Mouse (Mus musculus) kidney, embryonic 15.5 days (tissue): Measurements from ENCODE around the gene Mlf1. TPM values are rescaled to one million over a fixed set of nuclear protein-coding genes. Genes with fewer than 3 reads are reported as not detected.

Source experiments
- ATAC-seq: fragments of 200-750 bp; cut with Nextera tagmentation; replicated peaks from 2 replicates; pipeline ENCODE4 v1.8.0; 2017; ENCODE audit warnings: moderate TSS enrichment; ENCODE audit not compliant: low FRiP score
- H3K27ac ChIP-seq: fragments of 300-500 bp; sonication (generic); 2 replicates; pipeline ENCODE4 v1.5.1; 2015; ENCODE audit warnings: mild to moderate bottlenecking, inconsistent platforms
- H3K27me3 ChIP-seq: fragments of 300-500 bp; sonication (generic); 2 replicates; pipeline ENCODE4 v1.6.1; 2015; ENCODE audit warnings: inconsistent platforms
- H3K36me3 ChIP-seq: fragments of 300-500 bp; sonication (generic); 2 replicates; pipeline ENCODE4 v1.6.1; 2015; ENCODE audit warnings: inconsistent platforms
- H3K4me1 ChIP-seq: fragments of 300-500 bp; sonication (generic); 2 replicates; pipeline ENCODE4 v1.6.1; 2015; ENCODE audit warnings: inconsistent platforms
- H3K4me2 ChIP-seq: fragments of 300-500 bp; sonication (generic); 2 replicates; pipeline ENCODE4 v1.6.1; 2015; ENCODE audit warnings: moderate library complexity, mild to moderate bottlenecking, inconsistent platforms
- H3K4me3 ChIP-seq: fragments of 300-500 bp; sonication (generic); replicated peaks from 2 replicates; pipeline ENCODE4 v1.5.1; 2015; ENCODE audit warnings: mild to moderate bottlenecking, inconsistent platforms
- H3K9ac ChIP-seq: fragments of 300-500 bp; sonication (generic); 2 replicates; pipeline ENCODE4 v1.6.1; 2015; ENCODE audit warnings: mild to moderate bottlenecking, inconsistent platforms
- H3K9me3 ChIP-seq: fragments of 300-500 bp; sonication (generic); replicated peaks from 2 replicates; pipeline ENCODE4 v1.6.1; 2016; ENCODE audit warnings: inconsistent platforms
- WGBS: fragments of 180-500 bp; shearing (Covaris S2); methylation state at CpG from one replicate; pipeline ENCODE4 v1.1.7; 2015; ENCODE audit warnings: mixed read lengths; 5-methylcytosine and 5-hydroxymethylcytosine counted together
- polyA plus RNA-seq: library from polyadenylated mRNA; unstranded; fragments of >200 nt; fragmentation: Nextera tagmentation; extraction: Ambion mirVana; gene quantifications from 2 replicates; pipeline ENCODE4 v1.2.1, GENCODE M21; 2015

The Mlf1 gene
- polyA plus RNA-seq, 1 experiment from 2014 or later: 11.2 TPM

GRCm38 (mm10) chr3:67367481-67367880 is 6.4 kb upstream of the Mlf1 start:
- H3K27me3 ChIP-seq: peaks cover 13% of the 10 kb centered on the region
- no peak for ATAC-seq
- no peaks in the 10 kb centered on the region for H3K36me3 ChIP-seq
- no peak overlapping the region for H3K9ac ChIP-seq
- no peak overlapping the region for H3K27ac ChIP-seq
- no peaks in the 10 kb centered on the region for H3K9me3 ChIP-seq
- no peak overlapping the region for H3K4me3 ChIP-seq
- WGBS: 61% methylated on average over 6 of the region's 6 CpGs
- H3K4me2 ChIP-seq: no peak overlapping the region
- no peaks in the 10 kb centered on the region for H3K4me1 ChIP-seq

- Histone ChIP-seq H3K4me2 (no peak overlapping the region), H3K36me3 (no peaks in the 10 kb centered on the region), H3K27ac (no peak overlapping the region), H3K4me3 (no peak overlapping the region), H3K9ac (no peak overlapping the region), H3K27me3 (peaks cover 24% of the 10 kb centered on the region), H3K4me1 (peaks cover 7% of the 10 kb centered on the region), H3K9me3 (no peaks in the 10 kb centered on the region)
- no peak for ATAC-seq
- 83% methylated on average over 5 of the region's 5 CpGs for WGBS
These were observed 4.4 kb upstream of the Mlf1 start for GRCm38 (mm10) chr3:67369407-67370079.

GRCm38 (mm10) chr3:67372194-67372593 is 1.7 kb upstream of the Mlf1 start:
- no peak overlapping the region for H3K4me2 ChIP-seq
- H3K9me3 ChIP-seq: no peaks in the 10 kb centered on the region
- no peak overlapping the region for H3K27ac ChIP-seq
- ATAC-seq: no peak
- no peak overlapping the region for H3K9ac ChIP-seq
- no peak overlapping the region for H3K4me3 ChIP-seq
- WGBS: 71% methylated on average over 4 of the region's 4 CpGs
- peaks cover 26% of the 10 kb centered on the region for H3K27me3 ChIP-seq
- H3K36me3 ChIP-seq: no peaks in the 10 kb centered on the region
- peaks cover 10% of the 10 kb centered on the region for H3K4me1 ChIP-seq

- Histone ChIP-seq H3K9me3 (no peaks in the 10 kb centered on the region), H3K4me1 (peaks cover 10% of the 10 kb centered on the region), H3K4me2 (no peak overlapping the region), H3K27me3 (peaks cover 26% of the 10 kb centered on the region), H3K9ac (no peak overlapping the region), H3K27ac (no peak overlapping the region), H3K4me3 (no peak overlapping the region), H3K36me3 (no peaks in the 10 kb centered on the region)
- no peak for ATAC-seq
- 57% methylated on average over 5 of the region's 5 CpGs for WGBS
These were observed 1.1 kb upstream of the Mlf1 start for GRCm38 (mm10) chr3:67372781-67373180.

GRCm38 (mm10) chr3:67374360-67374778 is 472 bp downstream of the Mlf1 start:
- ATAC-seq: peak; percentile 60
- 30% methylated on average over 7 of the region's 7 CpGs for WGBS
- Histone ChIP-seq H3K4me2 (peak overlapping the region; percentile 91), H3K4me1 (peaks cover 10% of the 10 kb centered on the region), H3K36me3 (no peaks in the 10 kb centered on the region), H3K9me3 (no peaks in the 10 kb centered on the region), H3K9ac (0 out of 2 replicates have a peak overlapping the region, but pooled peaks have one; percentile 43), H3K27ac (no peak overlapping the region), H3K4me3 (peak overlapping the region; percentile 56), H3K27me3 (peaks cover 26% of the 10 kb centered on the region)

GRCm38 (mm10) chr3:67375063-67375462 is 1.2 kb downstream of the Mlf1 start, which contains the start of gene Gm17402:
Gene Gm17402, minus strand, starts transcription at chr3:67375163.
- H3K4me1 ChIP-seq: peaks cover 10% of the 10 kb centered on the region
- peak within 1 kb of the TSS; percentile 91 for H3K4me2 ChIP-seq
- H3K9ac ChIP-seq: 0 out of 2 replicates have a peak within 1 kb of the TSS, but pooled peaks have one; percentile 43
- WGBS: 25% methylated on average over 3 of the region's 3 CpGs
- H3K27ac ChIP-seq: no peak within 1 kb of the TSS
- no peaks in the 10 kb centered on the region for H3K9me3 ChIP-seq
- peak within 1 kb of the TSS; percentile 56 for H3K4me3 ChIP-seq
- peaks cover 26% of the 10 kb centered on the region for H3K27me3 ChIP-seq
- ATAC-seq: no peak
- no peaks in the 10 kb centered on the region for H3K36me3 ChIP-seq

- H3K27ac ChIP-seq: no peak overlapping the region
- no peaks in the 10 kb centered on the region for H3K9me3 ChIP-seq
- H3K4me2 ChIP-seq: no peak overlapping the region
- H3K27me3 ChIP-seq: peaks cover 6% of the 10 kb centered on the region; the same call in 1 of the 2 replicates
- H3K4me3 ChIP-seq: no peak overlapping the region
- no peak overlapping the region for H3K9ac ChIP-seq
- peaks cover 10% of the 10 kb centered on the region for H3K4me1 ChIP-seq
- ATAC-seq: no peak
- H3K36me3 ChIP-seq: no peaks in the 10 kb centered on the region
These were observed 4.3 kb downstream of the Mlf1 start for GRCm38 (mm10) chr3:67378215-67378614.

- Histone ChIP-seq H3K4me3 (peak overlapping the region; percentile 99), H3K27ac (no peak overlapping the region), H3K27me3 (no peaks in the 10 kb centered on the region), H3K4me2 (peak overlapping the region; percentile 71), H3K9me3 (peaks cover 11% of the 10 kb centered on the region; the same call in 1 of the 2 replicates), H3K9ac (no peak overlapping the region), H3K4me1 (peaks cover 7% of the 10 kb centered on the region), H3K36me3 (peaks cover 25% of the 10 kb centered on the region)
- WGBS: 35% methylated on average over 8 of the region's 8 CpGs
- no peak; the same call in 1 of the 2 replicates for ATAC-seq
These were observed 55.6 kb downstream of the Mlf1 start for GRCm38 (mm10) chr3:67429338-67429998.

GRCm38 (mm10) chr3:67429999-67430380 is 56.1 kb downstream of the Mlf1 start, which contains the start of gene Gfm1:
Gene Gfm1, plus strand, starts transcription at chr3:67430096.
- Histone ChIP-seq H3K4me2 (peak within 1 kb of the TSS; percentile 71), H3K4me3 (peak within 1 kb of the TSS; percentile 99), H3K9ac (peak within 1 kb of the TSS; percentile 86), H3K36me3 (peaks cover 29% of the 10 kb centered on the region), H3K9me3 (peaks cover 11% of the 10 kb centered on the region; the same call in 1 of the 2 replicates), H3K27me3 (no peaks in the 10 kb centered on the region), H3K27ac (no peak within 1 kb of the TSS), H3K4me1 (peaks cover 7% of the 10 kb centered on the region)
- peak; percentile 96 for ATAC-seq
- WGBS: under 1% methylated on average over 24 of the region's 24 CpGs

- Histone ChIP-seq H3K4me1 (peaks cover 7% of the 10 kb centered on the region), H3K27me3 (no peaks in the 10 kb centered on the region), H3K9me3 (no peaks in the 10 kb centered on the region), H3K36me3 (peaks cover 67% of the 10 kb centered on the region), H3K9ac (no peak overlapping the region), H3K27ac (no peak overlapping the region), H3K4me3 (no peak overlapping the region), H3K4me2 (no peak overlapping the region)
- no peak for ATAC-seq
- 93% methylated on average over 6 of the region's 6 CpGs for WGBS
These were observed 60.1 kb downstream of the Mlf1 start for GRCm38 (mm10) chr3:67434011-67434410.

GRCm38 (mm10) chr3:67447143-67447542 is 73.2 kb downstream of the Mlf1 start:
- H3K9ac ChIP-seq: no peak overlapping the region
- H3K36me3 ChIP-seq: peaks cover 90% of the 10 kb centered on the region
- no peak overlapping the region for H3K27ac ChIP-seq
- 93% methylated on average over 2 of the region's 2 CpGs for WGBS
- no peak overlapping the region for H3K4me3 ChIP-seq
- H3K9me3 ChIP-seq: no peaks in the 10 kb centered on the region
- ATAC-seq: no peak
- H3K4me1 ChIP-seq: no peaks in the 10 kb centered on the region
- H3K27me3 ChIP-seq: no peaks in the 10 kb centered on the region
- H3K4me2 ChIP-seq: no peak overlapping the region
